Mouse (Mus musculus) kidney, postnatal 0 days (tissue): ENCODE measurements at regions not wholly inside any gene's neighbourhood (a gene's known extent, or its start where the extent isn't known, plus 50 kb on each side); places are given as distances from the start of the nearest gene placed in this dataset.

Source experiments
- ATAC-seq: fragments of 200-750 bp; cut with Nextera tagmentation; replicated peaks from 2 replicates; pipeline ENCODE4 v1.8.0; 2017; ENCODE audit warnings: low read depth, moderate number of reproducible peaks, moderate TSS enrichment, moderate library complexity; ENCODE audit not compliant: low FRiP score
- DNase-seq: peaks from one replicate; pipeline ENCODE4 v3.0.0-alpha.2; 2016; ENCODE audit warnings: low spot score
- H3K27ac ChIP-seq: fragments of 300-500 bp; sonication (generic); 2 replicates; pipeline ENCODE4 v1.5.1; 2014; ENCODE audit warnings: mild to moderate bottlenecking
- H3K27me3 ChIP-seq: fragments of 300-500 bp; sonication (generic); 2 replicates; pipeline ENCODE4 v1.6.1; 2014; ENCODE audit warnings: low read length, mixed read lengths; ENCODE audit not compliant: insufficient read depth
- H3K36me3 ChIP-seq: fragments of 300-500 bp; sonication (generic); 2 replicates; pipeline ENCODE4 v1.6.1; 2014; ENCODE audit warnings: low read length, mixed read lengths; ENCODE audit not compliant: insufficient read depth
- H3K4me1 ChIP-seq: fragments of 300-500 bp; sonication (generic); replicated peaks from 2 replicates; pipeline ENCODE4 v1.6.1; 2014; ENCODE audit warnings: antibody characterized with exemption, low read length, mixed read lengths; ENCODE audit not compliant: insufficient read depth
- H3K4me2 ChIP-seq: fragments of 300-500 bp; sonication (generic); 2 replicates; pipeline ENCODE4 v1.6.1; 2014; ENCODE audit warnings: mild to moderate bottlenecking, low read length, moderate library complexity, mixed read lengths
- H3K4me3 ChIP-seq: fragments of 300-500 bp; sonication (generic); replicated peaks from 2 replicates; pipeline ENCODE4 v1.5.1; 2014; ENCODE audit warnings: low read depth, low read length
- H3K9ac ChIP-seq: fragments of 300-500 bp; sonication (generic); 2 replicates; pipeline ENCODE4 v1.6.1; 2014; ENCODE audit warnings: low read depth, low read length
- H3K9me3 ChIP-seq: fragments of 300-500 bp; sonication (generic); replicated peaks from 2 replicates; pipeline ENCODE4 v1.6.1; 2016; ENCODE audit warnings: low read length, inconsistent platforms, mixed read lengths
- CTCF ChIP-seq: IDR thresholded peaks from 2 replicates; pipeline ENCODE4 v1.5.1; 2016; ENCODE audit warnings: antibody characterized with exemption, low read depth, mild to moderate bottlenecking, moderate library complexity
- WGBS: fragments of 180-500 bp; shearing (Covaris S2); extraction: QIAGEN DNeasy Blood & Tissue Kit; methylation state at CpG from one replicate; pipeline ENCODE4 v1.1.7; 2014; 5-methylcytosine and 5-hydroxymethylcytosine counted together

DNA sequence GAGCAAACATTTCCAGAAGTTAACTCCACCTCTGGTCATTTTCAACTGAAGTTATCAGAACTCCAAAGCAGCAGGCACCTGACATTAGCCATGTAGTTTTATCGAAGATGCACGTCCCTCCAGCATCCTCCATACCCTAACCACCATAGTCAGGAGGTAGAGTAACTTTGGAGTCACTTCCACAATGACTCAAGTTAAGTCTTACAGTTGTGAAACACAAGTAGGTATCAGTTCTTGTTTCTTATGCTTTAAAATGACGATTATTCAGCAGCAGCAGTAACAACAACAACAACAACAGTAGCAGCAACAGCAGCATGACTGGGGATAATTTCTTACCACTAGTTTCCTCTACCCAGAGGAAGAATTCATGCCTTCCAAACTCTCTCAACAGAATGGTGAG, 51.3 kb upstream of the Tank start:
- TF ChIP-seq CTCF, result no peak
- ATAC-seq (no peak), DNase-seq (no peak)
- no peaks in the 10 kb centered on the region for H3K27me3 ChIP-seq
- no peaks in the 10 kb centered on the region for H3K4me1 ChIP-seq
- H3K9me3 ChIP-seq, result no peaks in the 10 kb centered on the region
- no peak overlapping the region for H3K4me2 ChIP-seq
- H3K27ac ChIP-seq, result no peak overlapping the region
- H3K4me3 ChIP-seq, result no peak overlapping the region
- no peak overlapping the region for H3K9ac ChIP-seq
- WGBS, result 91% methylated on average over 3 of the region's 3 CpGs
- no peaks in the 10 kb centered on the region for H3K36me3 ChIP-seq

DNA sequence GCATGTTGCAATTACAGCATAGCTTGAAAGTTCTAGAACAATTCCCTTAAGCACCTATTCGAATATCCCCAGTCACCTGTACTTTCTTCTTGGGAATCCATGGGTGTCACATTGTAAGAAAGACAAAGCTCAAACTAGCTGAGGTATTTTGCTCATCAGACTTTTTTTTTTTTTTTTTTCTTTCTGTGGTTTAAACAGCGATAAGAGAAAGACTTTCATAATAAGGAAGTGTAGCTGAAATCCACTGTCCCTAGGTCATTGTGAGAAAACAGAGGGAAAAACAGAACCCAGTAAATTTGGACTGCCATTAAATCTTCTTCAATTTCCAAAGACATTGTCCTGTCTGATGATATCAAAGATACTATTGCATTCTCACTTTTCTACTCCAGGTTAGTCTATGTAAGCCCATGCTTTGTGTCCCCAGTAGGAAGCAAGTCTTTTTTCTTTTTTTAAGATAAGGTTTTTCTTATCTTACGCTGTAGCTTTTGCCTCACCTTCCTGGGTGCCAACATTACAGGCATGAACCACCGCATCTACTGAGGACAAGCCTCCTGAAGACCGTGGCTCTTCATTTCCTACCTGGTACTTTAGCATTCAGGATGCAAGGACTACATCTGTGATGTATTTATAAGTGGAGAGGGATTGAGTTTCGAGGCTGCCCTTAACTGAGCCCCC, 54.2 kb upstream of the Tank start:
- ATAC-seq (no peak), DNase-seq (no peak)
- H3K4me2 ChIP-seq, result no peak overlapping the region
- TF ChIP-seq CTCF, result no peak
- WGBS, result 89% methylated on average over 6 of the region's 6 CpGs
- no peak overlapping the region for H3K4me3 ChIP-seq
- H3K27ac ChIP-seq, result no peak overlapping the region
- no peak overlapping the region for H3K9ac ChIP-seq
- no peaks in the 10 kb centered on the region for H3K27me3 ChIP-seq
- H3K4me1 ChIP-seq, result no peaks in the 10 kb centered on the region
- no peaks in the 10 kb centered on the region for H3K36me3 ChIP-seq
- no peaks in the 10 kb centered on the region for H3K9me3 ChIP-seq

DNA sequence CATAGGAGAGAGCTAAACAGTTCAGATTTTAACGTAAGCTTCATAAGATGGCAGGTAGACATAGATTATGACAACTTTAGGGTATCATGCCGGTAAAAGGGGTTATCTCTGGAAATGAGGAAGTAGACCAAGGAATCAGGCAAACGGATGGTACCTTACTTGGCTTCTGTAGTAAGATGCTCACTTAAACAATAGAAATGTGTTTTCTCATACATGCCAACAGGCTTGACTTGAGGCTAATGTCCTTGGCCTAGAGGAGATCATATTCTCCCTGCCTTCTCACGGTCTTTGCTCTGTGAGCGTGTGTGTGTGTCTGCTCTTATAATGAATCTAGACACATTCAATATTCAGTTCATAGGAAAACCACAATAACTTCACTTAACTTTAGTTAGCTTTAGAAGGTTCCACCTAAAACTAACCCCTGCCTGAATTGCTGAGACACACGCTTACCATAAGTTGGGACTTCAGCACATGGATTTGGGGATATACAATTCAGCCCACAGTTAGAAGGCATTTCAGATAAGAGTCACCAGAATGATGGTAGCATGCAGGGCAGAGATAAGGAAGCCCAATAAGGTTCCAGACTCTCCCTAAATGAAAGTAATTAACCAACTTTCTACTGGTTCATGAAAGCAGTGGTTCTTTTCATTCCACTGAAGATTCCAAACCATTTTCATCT, 63.8 kb upstream of the Tank start:
- Histone ChIP-seq H3K27me3 (no peaks in the 10 kb centered on the region), H3K4me1 (no peaks in the 10 kb centered on the region), H3K4me2 (no peak overlapping the region), H3K36me3 (no peaks in the 10 kb centered on the region), H3K4me3 (no peak overlapping the region), H3K27ac (no peak overlapping the region), H3K9me3 (no peaks in the 10 kb centered on the region), H3K9ac (no peak overlapping the region)
- DNase-seq (no peak), ATAC-seq (no peak)
- no peak for TF ChIP-seq CTCF
- WGBS, result 91% methylated on average over 6 of the region's 6 CpGs

DNA sequence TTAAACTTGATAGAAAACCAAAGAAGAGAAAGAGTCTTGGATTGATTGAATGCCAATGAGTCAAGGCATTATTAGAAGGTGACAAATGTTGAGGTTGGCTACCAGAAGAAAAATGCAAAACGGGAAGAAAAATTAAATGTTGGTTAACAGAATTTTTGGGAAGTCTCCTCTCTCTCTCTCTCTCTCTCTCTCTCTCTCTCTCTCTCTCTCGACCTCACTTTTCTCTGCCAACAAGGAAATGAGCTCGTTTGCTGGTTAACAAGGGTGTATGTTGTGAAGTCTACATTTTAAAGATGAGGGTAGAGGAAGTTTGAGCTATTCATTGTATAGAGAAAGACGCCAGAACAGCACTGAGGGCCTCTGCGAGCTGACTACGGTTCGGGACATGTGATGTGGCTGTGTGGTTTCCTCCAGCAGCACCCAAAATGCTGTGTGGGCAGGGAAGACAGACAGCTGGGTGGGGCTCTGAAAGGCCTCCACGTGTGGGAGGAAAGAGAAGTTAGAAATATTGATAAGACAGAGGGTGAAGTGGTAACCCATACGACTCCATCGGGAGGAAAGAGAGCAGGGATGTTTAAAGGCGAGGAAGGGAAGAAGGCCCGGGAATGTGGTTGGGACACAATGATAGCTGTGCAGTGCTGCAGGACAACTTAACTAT, 64.5 kb upstream of the Tank start:
- no peak for DNase-seq
- H3K27me3 ChIP-seq, result no peaks in the 10 kb centered on the region
- no peak for TF ChIP-seq CTCF
- 73% methylated on average over 12 of the region's 12 CpGs for WGBS
- no peaks in the 10 kb centered on the region for H3K4me1 ChIP-seq
- no peak overlapping the region for H3K4me2 ChIP-seq
- no peaks in the 10 kb centered on the region for H3K36me3 ChIP-seq
- no peak overlapping the region for H3K4me3 ChIP-seq
- no peak for ATAC-seq
- no peak overlapping the region for H3K9ac ChIP-seq
- no peak overlapping the region for H3K27ac ChIP-seq
- no peaks in the 10 kb centered on the region for H3K9me3 ChIP-seq

DNA sequence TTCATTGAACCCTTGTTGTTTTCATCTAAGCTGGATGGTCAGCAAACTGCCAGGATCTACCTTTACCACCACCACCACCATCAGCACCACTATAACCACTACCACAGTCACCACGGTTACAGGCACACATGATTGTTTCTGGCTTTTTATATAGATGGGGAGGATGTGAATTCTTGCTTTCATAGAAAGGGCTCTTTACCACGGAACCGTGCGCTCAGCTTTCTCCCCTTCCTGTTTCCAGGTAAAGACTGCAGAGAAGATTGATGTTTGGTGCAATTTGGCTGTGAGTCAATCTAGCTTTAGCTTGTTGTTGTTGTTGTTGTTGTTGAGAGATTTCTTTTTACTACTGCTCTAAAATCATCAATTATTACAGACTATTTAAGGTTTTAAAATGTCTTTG, 74.8 kb upstream of the Tank start:
- H3K9ac ChIP-seq, result no peak overlapping the region
- H3K27me3 ChIP-seq, result no peaks in the 10 kb centered on the region
- ATAC-seq (no peak), DNase-seq (no peak)
- no peak for TF ChIP-seq CTCF
- H3K36me3 ChIP-seq, result no peaks in the 10 kb centered on the region
- H3K4me2 ChIP-seq, result no peak overlapping the region
- 63% methylated on average over 4 of the region's 4 CpGs for WGBS
- no peak overlapping the region for H3K27ac ChIP-seq
- no peaks in the 10 kb centered on the region for H3K4me1 ChIP-seq
- H3K9me3 ChIP-seq, result no peaks in the 10 kb centered on the region
- H3K4me3 ChIP-seq, result no peak overlapping the region

DNA sequence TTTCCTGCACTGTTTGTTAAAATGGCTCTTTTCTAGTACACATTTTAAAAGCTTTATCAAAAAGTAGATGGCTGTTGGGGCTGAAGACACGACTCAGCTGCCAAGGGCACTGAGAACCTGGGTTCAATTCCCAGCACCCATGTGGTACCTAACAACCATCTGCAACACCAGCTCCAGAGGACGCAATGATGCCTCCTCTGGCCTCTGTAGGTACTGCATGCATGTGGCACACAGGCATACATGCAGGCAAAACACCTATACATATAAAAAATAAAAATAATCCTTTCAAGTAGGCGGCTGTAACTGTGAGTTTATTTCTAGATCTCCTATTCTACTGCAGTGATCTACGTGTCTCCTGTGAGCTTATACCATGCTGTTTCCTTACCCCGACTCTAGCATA, 76.5 kb upstream of the Tank start:
- Histone ChIP-seq H3K9me3 (no peaks in the 10 kb centered on the region), H3K27ac (no peak overlapping the region), H3K36me3 (no peaks in the 10 kb centered on the region), H3K4me2 (no peak overlapping the region), H3K27me3 (no peaks in the 10 kb centered on the region), H3K9ac (no peak overlapping the region), H3K4me3 (no peak overlapping the region), H3K4me1 (no peaks in the 10 kb centered on the region)
- no peak for TF ChIP-seq CTCF
- DNase-seq (no peak), ATAC-seq (no peak)
- WGBS, result 94% methylated on average over 5 of the region's 5 CpGs
